Mouse (Mus musculus) frontal cortex, postnatal 36 days (tissue): ENCODE measurements at regions not wholly inside any gene's neighbourhood (a gene's known extent, or its start where the extent isn't known, plus 50 kb on each side); places are given as distances from the start of the nearest gene placed in this dataset.

Source experiments
- DNase-seq, 2 experiments: peaks; one replicate each; pipeline ENCODE4 v3.0.0; 2022; ENCODE audit warnings: low spot score in 2 of 2

DNA sequence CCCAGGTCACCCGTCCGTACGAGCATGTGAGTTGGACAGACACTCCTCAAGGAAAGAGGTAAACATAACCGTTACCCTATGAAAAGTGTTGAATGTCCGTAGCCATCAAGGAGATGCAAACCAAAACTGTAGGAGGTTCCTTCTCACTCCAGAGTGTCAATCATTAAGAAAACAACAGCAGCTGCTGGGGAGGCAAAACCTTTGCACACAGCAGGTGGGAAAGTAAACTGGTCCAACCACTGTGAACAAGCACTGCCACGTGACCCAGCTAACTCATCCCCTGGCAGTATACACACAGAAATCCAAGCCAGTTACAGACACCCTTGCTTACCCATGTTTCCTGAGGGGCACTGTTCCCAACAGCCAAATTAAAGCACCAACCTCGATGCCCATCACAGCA is 54.7 kb upstream of the Irx5 start:
- DNase-seq, result no peak

DNA sequence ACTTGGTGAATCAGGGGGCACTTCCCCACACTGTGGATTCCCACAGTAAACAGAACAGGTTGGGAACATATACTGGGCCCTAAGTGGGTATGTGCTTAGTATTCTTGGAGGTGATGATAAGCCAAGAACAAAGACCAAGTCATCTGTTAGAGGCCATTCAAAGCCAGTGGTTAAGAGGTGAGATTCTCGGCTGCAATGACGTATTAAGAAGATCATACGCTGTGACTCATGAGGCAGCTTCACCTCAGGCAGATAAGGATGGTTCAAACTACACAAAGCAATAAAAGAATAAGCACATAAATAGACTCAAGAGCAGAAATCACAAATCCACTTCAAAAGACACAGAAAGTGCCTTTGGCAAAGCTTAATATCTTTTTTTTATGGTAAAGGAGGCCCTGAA is 56.4 kb upstream of the Irx5 start:
- DNase-seq, result no peak

DNA sequence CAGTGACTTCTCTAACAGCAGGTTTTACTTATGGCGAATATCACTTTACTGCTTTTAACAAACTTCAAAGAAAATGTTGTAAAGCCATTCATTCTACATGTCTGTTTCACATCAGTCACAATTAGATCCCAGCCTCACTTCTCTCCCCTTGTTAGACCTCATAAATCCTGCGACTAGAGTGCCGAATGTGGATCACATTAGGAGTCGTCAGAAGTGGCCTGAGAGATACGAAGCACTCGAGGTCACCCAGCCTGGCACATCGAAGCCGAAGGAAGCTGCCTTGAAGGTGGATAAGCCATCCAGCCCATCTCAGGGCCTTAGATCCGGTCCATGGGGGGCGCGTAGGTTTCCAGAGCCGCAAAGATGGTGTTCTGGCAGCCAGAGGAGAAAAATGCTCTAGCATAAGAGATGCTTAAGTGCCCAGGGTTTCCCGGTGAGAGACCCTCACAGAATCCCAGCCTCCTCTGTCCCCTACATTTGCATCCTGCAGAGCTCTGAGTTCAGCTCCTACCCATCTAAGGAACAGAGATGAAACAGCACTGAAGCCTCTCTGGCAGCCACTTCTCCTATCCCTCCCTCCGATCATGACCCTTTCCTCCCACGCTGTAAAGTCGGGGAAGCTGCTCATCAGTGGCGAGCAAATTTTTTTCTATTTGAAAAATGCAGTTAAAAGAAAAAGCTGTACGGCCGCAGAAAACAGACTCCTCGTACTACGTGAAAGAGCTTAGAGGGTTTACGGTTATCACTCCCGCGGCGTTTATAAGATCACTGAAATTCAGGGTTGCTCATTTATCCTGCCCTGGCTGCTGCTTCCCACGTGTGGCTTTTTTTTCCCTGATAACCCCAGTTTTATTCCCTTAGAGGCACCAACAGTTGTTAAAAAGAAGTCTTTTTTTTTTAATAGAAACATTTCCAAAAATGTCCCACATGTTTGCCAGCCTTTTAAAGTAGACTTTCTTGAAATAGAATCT is 70.3 kb upstream of the Irx5 start:
- DNase-seq, result no peak

DNA sequence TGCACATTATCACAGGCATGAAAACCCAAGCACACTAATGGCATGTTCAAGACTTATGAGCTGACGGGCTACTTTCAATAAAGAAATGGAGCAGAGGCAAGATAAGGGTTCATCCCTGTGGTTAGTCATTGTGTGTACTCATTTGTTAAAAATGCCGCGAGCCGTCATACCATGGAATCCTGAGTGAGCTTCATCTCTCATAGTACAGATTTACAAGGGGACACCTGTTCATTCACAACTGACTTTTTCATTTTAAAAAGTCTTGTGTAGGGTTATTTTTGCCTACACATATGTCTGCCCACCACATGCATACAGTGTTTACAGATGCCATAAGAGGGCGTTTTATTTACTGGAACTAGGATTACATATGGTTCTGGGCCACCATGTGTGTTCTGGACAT is 81.7 kb upstream of the Irx5 start:
- DNase-seq, result no peak

DNA sequence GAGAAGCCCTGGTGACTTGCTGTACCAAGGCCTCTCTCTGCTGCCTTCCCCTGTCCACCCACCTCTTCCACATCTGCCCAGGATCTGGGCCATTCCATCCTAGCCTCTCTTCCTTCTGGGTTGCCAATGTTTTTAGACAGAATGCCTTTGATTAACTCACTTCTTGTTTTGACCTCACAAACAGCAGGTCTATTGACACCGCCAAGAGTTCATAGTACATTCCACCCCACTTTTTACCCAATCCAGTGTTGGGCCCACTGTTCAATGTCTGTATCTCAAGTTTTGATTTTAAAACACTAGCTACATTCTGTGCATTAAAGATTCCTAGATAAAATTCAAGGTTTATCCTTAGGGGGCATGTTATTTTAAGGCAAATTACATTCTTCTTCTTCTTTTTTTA is 84.7 kb upstream of the Irx5 start:
- DNase-seq, result no peak

DNA sequence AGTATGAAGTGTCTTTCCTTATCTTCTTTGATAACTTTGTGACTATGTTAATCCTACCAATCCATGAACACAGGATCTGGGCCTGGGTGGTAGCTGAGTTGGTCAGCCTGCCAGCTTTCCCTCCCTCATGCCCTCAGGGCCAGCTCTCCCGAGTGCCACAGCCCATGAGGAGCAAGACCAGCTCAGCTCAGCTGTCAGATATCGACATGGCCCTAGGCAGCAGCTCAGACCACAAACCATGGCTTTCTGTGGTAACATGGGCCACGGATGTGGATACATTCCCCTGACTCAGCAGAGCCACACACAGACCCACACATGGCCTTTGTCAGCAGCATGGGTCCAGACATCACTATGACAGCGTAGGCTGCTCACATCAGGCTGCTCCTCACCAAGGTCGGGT is 85.4 kb upstream of the Irx5 start:
- no peak for DNase-seq

DNA sequence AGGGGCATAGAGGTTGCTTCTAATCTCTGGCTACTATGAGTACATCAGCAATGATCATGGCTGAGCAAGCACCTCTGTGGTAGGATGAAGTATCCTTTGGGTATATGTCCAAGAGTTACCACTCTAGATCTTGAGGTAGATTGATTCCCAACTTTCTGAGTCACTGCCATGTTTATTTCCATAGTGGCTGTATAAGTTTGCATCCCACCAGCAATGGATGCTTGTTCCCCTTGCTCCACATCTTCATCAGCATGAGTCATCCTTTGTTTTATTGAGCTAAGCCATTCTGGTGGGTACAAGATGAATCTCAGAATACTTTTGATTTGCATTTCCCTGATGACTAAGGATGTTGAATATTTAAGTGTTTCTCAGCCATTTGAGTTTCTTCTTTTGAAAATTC is 86.8 kb upstream of the Irx5 start:
- no peak for DNase-seq

DNA sequence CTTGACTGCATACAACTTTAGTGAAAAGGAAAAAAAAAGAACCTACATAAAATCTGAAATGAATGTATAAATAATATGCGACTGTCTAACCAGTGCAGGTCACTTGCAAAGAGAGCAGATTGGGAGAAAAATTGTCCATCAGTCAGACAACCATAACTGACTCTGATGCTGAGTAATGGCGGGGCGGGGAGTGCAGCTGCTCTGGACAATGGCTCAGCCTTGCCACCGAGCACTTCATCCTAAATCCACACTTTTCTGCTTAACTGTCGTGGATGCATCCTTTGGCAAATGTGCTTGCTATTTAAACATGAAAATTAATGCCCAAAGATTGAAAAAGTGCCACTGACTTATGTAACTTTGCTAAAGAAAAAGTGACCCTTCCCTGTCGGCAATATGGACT is 90.0 kb upstream of the Irx5 start:
- DNase-seq, result no peak

DNA sequence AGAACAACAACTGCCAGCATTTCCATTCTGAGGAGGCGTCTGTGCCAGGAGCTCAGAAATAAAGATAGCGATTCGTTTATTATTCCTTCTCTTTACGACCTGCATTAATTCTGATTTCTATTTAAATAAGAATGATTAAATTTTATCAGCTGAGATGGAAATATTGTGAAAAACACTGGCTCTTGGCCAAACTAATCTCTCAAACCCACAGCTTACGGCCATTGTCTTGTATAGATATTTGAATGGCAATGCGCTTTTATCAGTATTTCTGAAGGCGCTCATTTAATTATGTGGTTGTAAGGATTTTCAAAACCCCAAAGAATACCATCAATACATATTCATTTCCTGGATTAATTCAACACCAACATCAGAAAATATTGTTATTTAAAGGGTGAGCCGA is 97.4 kb upstream of the Irx5 start:
- no peak for DNase-seq

DNA sequence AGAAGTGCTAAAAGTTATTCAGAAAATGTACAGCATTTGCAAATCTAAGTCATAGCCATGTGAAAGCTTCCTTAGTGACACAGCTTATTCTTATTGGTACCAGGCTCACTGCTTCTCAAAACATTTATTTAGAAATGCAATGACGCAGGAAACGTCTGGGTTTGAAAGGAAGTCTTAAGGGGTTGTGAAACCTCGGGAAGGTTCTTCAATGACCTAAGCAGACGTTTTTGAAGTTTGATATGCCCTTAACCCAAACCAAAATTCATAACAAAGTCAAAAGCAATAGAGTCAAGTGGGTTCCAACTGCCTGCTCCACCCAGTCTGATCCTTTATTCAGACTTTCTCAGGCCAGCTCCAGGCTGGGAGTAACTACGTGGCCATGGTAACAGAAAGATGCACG is 99.2 kb upstream of the Irx5 start:
- DNase-seq, result no peak

DNA sequence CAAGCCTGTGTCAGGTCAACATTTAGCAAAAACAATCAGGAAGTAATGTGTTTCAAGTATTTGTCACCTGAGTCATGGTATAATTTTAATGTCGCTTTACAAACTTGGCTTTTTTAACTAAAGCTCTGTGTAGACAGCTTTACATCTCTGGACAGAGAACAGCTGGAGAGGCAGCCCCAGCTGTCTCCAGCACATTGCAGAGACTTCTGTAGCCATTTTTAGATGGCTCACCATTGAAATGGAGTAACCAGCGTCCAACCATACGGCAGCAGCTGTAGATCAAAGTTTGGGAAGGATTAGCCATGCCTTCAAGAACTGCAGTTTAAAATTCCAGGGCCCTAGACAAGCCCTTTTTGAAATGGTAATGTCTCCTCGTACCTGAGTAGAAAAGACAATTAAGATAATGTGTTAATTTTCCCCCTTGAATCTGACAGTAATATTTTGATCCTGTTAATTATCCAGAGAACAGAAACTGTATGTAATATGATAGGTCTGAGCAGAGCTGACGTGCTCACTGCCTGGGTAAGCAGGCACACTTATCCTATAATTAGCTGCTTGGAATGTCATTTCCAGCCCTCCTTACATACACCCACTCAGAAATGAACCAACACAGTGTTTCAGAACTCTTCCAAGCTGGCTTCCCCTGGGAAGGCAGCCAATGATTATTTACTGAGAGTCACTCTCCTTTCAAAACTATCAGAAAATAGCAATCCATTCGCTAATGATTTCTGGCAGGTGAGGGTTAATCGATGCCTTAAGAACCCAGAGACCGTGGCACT is 104.6 kb upstream of the Irx5 start:
- peak; percentile 24 to 49 for DNase-seq

DNA sequence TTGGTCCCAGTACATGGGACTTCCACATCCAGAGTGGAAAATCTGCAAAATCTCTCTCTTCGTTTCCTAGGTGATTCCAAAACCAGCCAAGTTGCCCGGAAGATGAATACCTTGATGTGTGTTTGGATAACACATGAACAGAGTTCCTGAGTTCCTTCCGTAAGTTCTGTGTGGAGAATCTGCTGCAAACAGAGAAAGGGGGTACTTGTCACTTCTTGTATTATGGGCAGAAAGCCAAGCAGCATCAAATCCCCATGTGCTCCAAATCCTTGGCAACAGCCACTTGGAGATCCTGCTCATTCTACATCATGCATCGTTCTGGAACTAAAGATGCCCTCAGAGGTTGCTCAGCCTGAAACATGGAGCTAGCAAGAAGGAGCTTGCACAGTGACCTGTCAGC is 111.1 kb upstream of the Irx5 start:
- no peak for DNase-seq

DNA sequence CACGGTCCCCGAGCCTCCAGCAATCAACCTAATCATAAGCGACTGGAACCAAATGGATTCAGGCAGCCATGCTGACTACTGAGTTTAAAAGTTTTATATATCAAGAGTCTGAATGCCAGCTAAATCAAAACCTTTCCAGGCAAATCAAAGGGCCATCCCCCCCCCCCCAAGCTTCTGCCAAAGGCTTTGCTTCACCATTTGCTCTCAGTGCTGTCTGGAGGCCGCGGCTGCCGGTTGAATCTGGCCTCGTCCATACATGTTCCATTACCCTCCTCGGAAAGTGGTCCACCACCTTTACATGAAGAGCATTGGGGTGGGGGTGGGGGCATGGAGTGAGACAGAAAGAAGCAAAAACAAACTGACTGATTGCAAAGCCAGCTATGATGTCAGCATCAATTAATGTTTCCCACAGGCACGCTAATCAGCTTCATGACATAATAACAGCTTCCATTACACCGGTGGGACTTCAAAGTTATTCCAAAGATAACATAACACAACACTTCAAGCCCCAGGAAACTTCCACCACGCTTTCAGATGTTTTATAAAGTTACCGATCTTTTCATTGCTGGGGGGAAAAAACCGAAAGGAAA is 116.6 kb upstream of the Irx5 start:
- DNase-seq, result no peak

DNA sequence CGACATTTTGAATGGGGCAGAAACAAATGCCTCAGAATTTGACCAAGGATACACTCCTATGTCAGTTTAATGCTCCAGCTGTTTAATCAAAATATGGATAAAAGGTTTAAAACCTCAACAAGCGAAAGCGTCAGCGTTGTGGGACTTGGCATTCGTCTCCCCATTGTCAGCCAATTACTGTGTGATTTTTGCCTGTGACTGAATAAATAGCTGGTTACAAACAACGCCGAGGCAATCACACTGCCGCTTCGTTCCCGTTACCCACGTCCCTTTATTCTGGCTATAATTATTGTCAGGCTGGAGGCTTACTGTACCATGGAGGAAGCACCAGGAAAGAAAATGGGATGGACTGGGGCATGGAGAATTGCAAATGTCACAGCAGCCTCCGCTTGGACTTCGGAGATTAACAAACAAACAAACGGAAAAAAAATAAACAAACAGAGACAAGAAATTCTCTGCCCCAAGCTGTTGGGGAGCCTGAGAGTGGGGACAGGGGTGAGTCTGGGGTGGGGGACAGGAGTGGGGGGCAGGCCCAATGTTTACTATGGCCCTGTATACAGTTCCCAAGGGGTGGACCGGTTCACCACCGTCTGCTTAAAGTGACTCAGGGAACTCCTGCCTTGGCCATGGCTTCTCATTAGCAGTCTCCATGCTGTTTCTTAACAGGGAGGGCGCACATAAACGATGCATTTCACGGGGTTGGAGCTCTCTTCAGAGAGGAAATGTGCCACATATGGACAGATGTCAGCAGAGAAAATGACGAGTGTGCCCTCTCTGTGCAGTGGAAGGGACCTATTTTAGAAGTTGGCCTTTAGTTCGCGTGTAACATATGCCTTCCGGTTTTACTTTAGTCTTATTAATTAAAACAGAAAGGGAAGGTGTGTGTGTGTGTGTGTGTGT is 125.8 kb upstream of the Irx5 start:
- no peak for DNase-seq

DNA sequence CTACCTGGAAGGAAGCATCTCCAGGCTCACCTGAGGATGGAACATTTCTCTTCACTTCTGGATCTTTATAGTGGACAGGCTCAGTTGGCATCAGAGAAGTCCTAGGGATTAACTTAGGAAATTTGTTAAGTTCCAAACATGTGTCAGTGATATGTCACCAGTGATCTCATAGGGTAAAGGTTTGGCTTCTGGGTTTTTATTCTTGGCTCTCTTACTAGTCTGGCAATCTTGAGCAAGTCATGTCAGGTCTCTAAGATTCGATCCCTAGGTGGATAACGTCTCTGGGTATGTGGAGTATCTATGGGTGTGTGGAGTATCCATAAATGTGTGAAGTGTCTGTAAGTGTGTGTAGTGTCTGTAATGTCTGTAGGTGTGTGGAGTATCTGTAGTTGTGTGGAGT is 127.9 kb upstream of the Irx5 start:
- DNase-seq, result no peak

DNA sequence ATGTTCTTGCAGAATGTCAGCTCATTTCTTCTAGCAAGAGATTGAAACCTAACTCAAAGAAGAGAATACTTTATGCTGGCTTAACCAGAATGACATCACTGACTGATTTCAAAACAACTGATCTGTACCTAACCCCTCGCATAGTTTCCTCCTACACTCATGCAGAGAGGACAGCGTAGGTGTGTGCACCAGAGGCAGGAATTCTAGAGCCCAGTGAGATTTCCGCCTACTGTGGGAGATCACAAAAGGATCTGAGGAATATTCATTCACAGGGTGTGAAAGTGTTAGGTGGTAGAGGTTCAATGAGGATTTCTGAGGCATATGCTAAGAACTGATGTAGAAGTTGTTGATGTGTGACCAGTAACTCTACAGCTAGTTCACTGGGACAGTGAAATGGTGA is 132.5 kb upstream of the Irx5 start:
- DNase-seq, result peak; percentile 3 to 4

DNA sequence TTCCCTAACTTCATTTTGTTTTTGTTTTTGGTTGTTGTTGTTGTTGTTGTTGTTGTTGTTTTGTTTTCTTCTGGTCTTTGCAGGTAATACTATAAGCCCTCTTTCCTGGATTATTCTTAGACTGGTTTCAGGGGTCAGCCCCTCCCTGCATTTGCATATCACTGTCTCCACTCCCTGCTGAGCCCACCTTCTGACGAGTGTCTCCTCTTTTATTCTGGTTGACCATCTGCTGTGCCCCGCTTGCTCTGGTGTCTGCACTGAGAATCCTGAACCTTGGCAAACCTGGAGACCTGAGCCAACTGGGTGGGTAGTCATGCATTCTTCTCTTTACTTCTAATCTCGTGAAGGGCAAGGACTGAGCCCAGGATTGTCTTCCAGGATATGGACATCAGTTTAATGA is 134.4 kb upstream of the Irx5 start:
- no peak for DNase-seq

DNA sequence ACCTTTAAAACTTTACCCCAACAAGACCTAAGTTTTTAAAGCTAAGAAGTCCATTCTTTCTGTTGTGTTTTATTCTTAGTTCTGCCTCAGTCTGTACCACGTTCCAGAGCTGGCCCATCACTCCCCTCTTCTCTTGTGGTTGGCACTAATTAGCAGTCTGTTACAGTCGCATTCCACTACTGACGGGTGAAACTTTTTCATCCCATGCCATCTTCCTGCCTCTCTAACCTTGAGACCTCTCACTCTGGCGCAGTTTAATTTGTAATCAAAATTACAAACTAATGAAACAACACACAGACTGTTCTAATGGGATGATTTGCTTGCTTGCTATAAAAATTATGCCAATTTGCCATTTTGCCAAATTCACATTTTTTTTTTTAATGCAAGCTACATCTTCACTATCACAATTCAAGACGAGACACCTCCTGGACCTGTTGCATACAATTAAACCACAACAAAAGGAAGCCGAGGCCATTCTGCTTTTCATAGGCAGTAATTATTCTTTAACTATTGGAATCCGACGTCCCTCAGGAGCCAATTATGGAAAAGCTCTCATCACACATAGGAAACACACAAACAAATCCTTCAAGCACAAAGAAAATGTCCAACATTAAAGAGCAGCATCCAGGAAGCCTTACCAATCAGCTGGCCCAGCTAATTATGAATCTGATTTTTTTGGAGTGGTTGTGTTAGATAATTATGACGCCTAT is 138.1 kb upstream of the Irx5 start:
- no peak for DNase-seq

DNA sequence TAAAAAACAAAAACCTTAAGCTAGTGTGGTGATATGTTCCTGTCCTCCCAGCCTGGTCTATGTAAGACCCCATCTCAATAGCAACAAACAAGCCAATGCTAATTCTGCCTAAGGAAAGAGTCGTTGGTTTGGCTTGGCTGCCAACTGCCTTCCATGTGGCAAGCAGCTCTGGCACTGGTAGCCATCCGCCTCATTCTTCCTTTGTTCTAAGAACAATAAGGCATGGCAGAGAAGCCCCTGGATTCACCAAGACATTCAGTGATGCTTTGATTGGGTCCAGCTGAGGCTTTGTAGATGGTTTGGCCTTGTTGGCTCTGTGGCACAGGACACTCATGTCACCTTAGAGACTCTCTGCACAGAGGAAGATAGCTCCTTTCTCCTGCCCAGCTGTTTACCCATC is 139.9 kb upstream of the Irx5 start:
- no peak for DNase-seq

DNA sequence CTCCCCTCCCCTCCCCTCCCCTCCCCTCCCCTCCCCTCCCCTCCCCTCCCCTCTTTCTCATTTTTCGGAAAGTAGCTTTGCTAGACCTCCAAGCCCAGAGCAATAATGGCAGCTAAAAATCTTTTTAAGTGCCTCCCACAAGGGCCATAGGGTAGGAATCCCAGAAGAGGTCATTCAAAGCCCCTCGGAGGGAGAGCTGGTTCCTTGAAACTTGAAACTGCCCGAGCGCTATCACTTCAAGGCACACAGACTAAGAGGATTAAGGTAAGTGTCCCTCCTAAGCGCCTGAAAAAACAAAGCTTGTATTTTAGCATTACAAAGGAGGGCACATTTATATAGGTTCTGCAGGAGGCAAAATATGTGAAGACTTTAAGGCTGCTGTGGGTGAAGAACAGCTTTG is 141.2 kb upstream of the Irx5 start:
- DNase-seq, result no peak
